Mouse (Mus musculus) neural tube, embryonic 12.5 days (tissue): ENCODE results near the gene Mip. TPM values are rescaled to one million over a fixed set of nuclear protein-coding genes. Genes with fewer than 3 reads are reported as not detected.
"Not testable (repeated sequence)": the region's sequence is repeated elsewhere in the genome, so short reads cannot be mapped to it uniquely, and the experiment has no call there.

Experiments used
- ATAC-seq: fragments of 200-750 bp; cut with Nextera tagmentation; 2 replicates; pipeline ENCODE4 v1.8.0; 2017; ENCODE audit warnings: low read depth, mild to moderate bottlenecking, moderate TSS enrichment, moderate library complexity; ENCODE audit not compliant: low FRiP score
- H3K27ac ChIP-seq: fragments of 300-500 bp; sonication (generic); 2 replicates; pipeline ENCODE4 v1.5.1; 2016
- H3K27me3 ChIP-seq: fragments of 300-500 bp; sonication (generic); replicated peaks from 2 replicates; pipeline ENCODE4 v1.6.1; 2016; ENCODE audit warnings: mild to moderate bottlenecking
- H3K36me3 ChIP-seq: fragments of 300-500 bp; sonication (generic); 2 replicates; pipeline ENCODE4 v1.6.1; 2016; ENCODE audit warnings: mild to moderate bottlenecking
- H3K4me1 ChIP-seq: fragments of 300-500 bp; sonication (generic); 2 replicates; pipeline ENCODE4 v1.6.1; 2016
- H3K4me2 ChIP-seq: fragments of 300-500 bp; sonication (generic); replicated peaks from 2 replicates; pipeline ENCODE4 v1.6.1; 2016; ENCODE audit warnings: mild to moderate bottlenecking
- H3K4me3 ChIP-seq: fragments of 300-500 bp; sonication (generic); 2 replicates; pipeline ENCODE4 v1.5.1; 2016
- H3K9ac ChIP-seq: fragments of 300-500 bp; sonication (generic); 2 replicates; pipeline ENCODE4 v1.6.1; 2016; ENCODE audit warnings: mild to moderate bottlenecking
- H3K9me3 ChIP-seq: fragments of 300-500 bp; sonication (generic); 2 replicates; pipeline ENCODE4 v1.6.1; 2016; ENCODE audit warnings: mild to moderate bottlenecking
- WGBS: fragments of 180-500 bp; shearing (Covaris S2); methylation state at CpG from one replicate; pipeline ENCODE4 v1.1.7; 2016; 5-methylcytosine and 5-hydroxymethylcytosine counted together
- polyA plus RNA-seq: library from polyadenylated mRNA; unstranded; fragments of >200 nt; fragmentation: Nextera tagmentation; extraction: Ambion mirVana; gene quantifications from 2 replicates; pipeline ENCODE4 v1.2.1, GENCODE M21; 2016

The Mip gene
- polyA plus RNA-seq, result not detected in 2 replicates

- H3K4me1 ChIP-seq, result no peaks in the 10 kb centered on the region
- 46% methylated on average over 4 of the region's 4 CpGs for WGBS
- no peak within 1 kb of the TSS for H3K4me3 ChIP-seq
- H3K9ac ChIP-seq, result no peak within 1 kb of the TSS
- H3K27ac ChIP-seq, result no peak within 1 kb of the TSS
- 0 out of 2 replicates have a peak, but pooled peaks cover 5% of the 10 kb centered on the region for H3K27me3 ChIP-seq
- no peak within 1 kb of the TSS for H3K4me2 ChIP-seq
- H3K9me3 ChIP-seq, result no peaks in the 10 kb centered on the region
- no peaks in the 10 kb centered on the region for H3K36me3 ChIP-seq
- no peak for ATAC-seq
These were observed at the start of gene Mip for GRCm38 (mm10) chr10:128225538-128225937. Gene Mip (plus strand): TSS chr10:128225838.

GRCm38 (mm10) chr10:128175996-128176755 lies 49.5 kb upstream of the Mip start:
- Histone ChIP-seq H3K9me3 (no peaks in the 10 kb centered on the region), H3K27me3 (no peaks in the 10 kb centered on the region), H3K4me1 (peaks cover 18% of the 10 kb centered on the region), H3K4me2 (peak overlapping the region; percentile 64), H3K36me3 (no peaks in the 10 kb centered on the region), H3K4me3 (peak overlapping the region; percentile 50), H3K27ac (0 out of 2 replicates have a peak overlapping the region, but pooled peaks have one; percentile 32), H3K9ac (peak overlapping the region; percentile 62)
- under 1% methylated on average over 17 of the region's 17 CpGs for WGBS
- peak; percentile 85 for ATAC-seq

GRCm38 (mm10) chr10:128177316-128177715 lies 48.3 kb upstream of the Mip start:
- H3K36me3 ChIP-seq, result no peaks in the 10 kb centered on the region
- peaks cover 18% of the 10 kb centered on the region for H3K4me1 ChIP-seq
- no peak overlapping the region for H3K4me2 ChIP-seq
- H3K9me3 ChIP-seq, result no peaks in the 10 kb centered on the region
- no peak overlapping the region for H3K9ac ChIP-seq
- H3K27me3 ChIP-seq, result no peaks in the 10 kb centered on the region
- no peak overlapping the region for H3K27ac ChIP-seq
- ATAC-seq, result no peak
- H3K4me3 ChIP-seq, result no peak overlapping the region
- WGBS, result 89% methylated on average over 4 of the region's 4 CpGs

GRCm38 (mm10) chr10:128179989-128180388 lies 45.6 kb upstream of the Mip start, which contains the start of gene Rbms2:
Gene Rbms2 (minus strand): TSS chr10:128180297.
- no peak within 1 kb of the TSS for H3K4me3 ChIP-seq
- no peaks in the 10 kb centered on the region for H3K36me3 ChIP-seq
- no peak within 1 kb of the TSS for H3K27ac ChIP-seq
- no peak for ATAC-seq
- WGBS, result 1% methylated on average over 6 of the region's 6 CpGs
- H3K4me2 ChIP-seq, result peak within 1 kb of the TSS; percentile 43
- no peak within 1 kb of the TSS for H3K9ac ChIP-seq
- no peaks in the 10 kb centered on the region for H3K27me3 ChIP-seq
- H3K9me3 ChIP-seq, result no peaks in the 10 kb centered on the region
- H3K4me1 ChIP-seq, result peaks cover 8% of the 10 kb centered on the region

- Histone ChIP-seq H3K9ac (no peak overlapping the region), H3K4me3 (no peak overlapping the region), H3K27me3 (no peaks in the 10 kb centered on the region), H3K36me3 (no peaks in the 10 kb centered on the region), H3K9me3 (no peaks in the 10 kb centered on the region), H3K4me2 (no peak overlapping the region), H3K4me1 (no peaks in the 10 kb centered on the region), H3K27ac (no peak overlapping the region)
- 90% methylated on average over 2 of the region's 2 CpGs for WGBS
- ATAC-seq, result no peak
These were observed 41.3 kb upstream of the Mip start for GRCm38 (mm10) chr10:128184296-128184695.

GRCm38 (mm10) chr10:128185277-128185940 lies 40.2 kb upstream of the Mip start:
- Histone ChIP-seq H3K27ac (no peak overlapping the region), H3K4me1 (no peaks in the 10 kb centered on the region), H3K9ac (no peak overlapping the region), H3K4me2 (no peak overlapping the region), H3K4me3 (no peak overlapping the region), H3K9me3 (no peaks in the 10 kb centered on the region), H3K36me3 (no peaks in the 10 kb centered on the region), H3K27me3 (no peaks in the 10 kb centered on the region)
- 76% methylated on average over 6 of the region's 6 CpGs for WGBS
- peak; percentile 25; the same call in 1 of the 2 replicates for ATAC-seq

- H3K9ac ChIP-seq, result no peak overlapping the region
- no peak overlapping the region for H3K4me2 ChIP-seq
- no peaks in the 10 kb centered on the region for H3K36me3 ChIP-seq
- H3K4me3 ChIP-seq, result no peak overlapping the region
- no peaks in the 10 kb centered on the region for H3K9me3 ChIP-seq
- 57% methylated on average over 2 of the region's 2 CpGs for WGBS
- no peaks in the 10 kb centered on the region for H3K4me1 ChIP-seq
- ATAC-seq, result peak; percentile 50; the same call in 1 of the 2 replicates
- no peaks in the 10 kb centered on the region for H3K27me3 ChIP-seq
- H3K27ac ChIP-seq, result no peak overlapping the region
These were observed 39.7 kb upstream of the Mip start for GRCm38 (mm10) chr10:128185959-128186358.

- Histone ChIP-seq H3K9ac (no peak overlapping the region), H3K4me1 (no peaks in the 10 kb centered on the region), H3K27ac (no peak overlapping the region), H3K27me3 (no peaks in the 10 kb centered on the region), H3K9me3 (no peaks in the 10 kb centered on the region), H3K4me3 (no peak overlapping the region), H3K36me3 (no peaks in the 10 kb centered on the region), H3K4me2 (no peak overlapping the region)
- 65% methylated on average over 5 of the region's 5 CpGs for WGBS
- no peak for ATAC-seq
These were observed 38.4 kb upstream of the Mip start for GRCm38 (mm10) chr10:128187181-128187605.

GRCm38 (mm10) chr10:128188242-128188877 lies 37.3 kb upstream of the Mip start:
- no peak for ATAC-seq
- Histone ChIP-seq H3K27ac (no peak overlapping the region), H3K36me3 (no peaks in the 10 kb centered on the region), H3K9me3 (no peaks in the 10 kb centered on the region), H3K4me1 (0 out of 2 replicates have a peak, but pooled peaks cover under 1% of the 10 kb centered on the region), H3K27me3 (no peaks in the 10 kb centered on the region), H3K4me3 (no peak overlapping the region), H3K4me2 (no peak overlapping the region), H3K9ac (no peak overlapping the region)
- WGBS, result 39% methylated on average over 2 of the region's 2 CpGs

- H3K36me3 ChIP-seq, result no peaks in the 10 kb centered on the region
- no peak for ATAC-seq
- H3K4me3 ChIP-seq, result no peak overlapping the region
- peaks cover 15% of the 10 kb centered on the region for H3K4me1 ChIP-seq
- WGBS, result 82% methylated on average over 2 of the region's 2 CpGs
- H3K27ac ChIP-seq, result no peak overlapping the region
- H3K9ac ChIP-seq, result no peak overlapping the region
- H3K27me3 ChIP-seq, result peaks cover 19% of the 10 kb centered on the region
- H3K9me3 ChIP-seq, result no peaks in the 10 kb centered on the region
- no peak overlapping the region for H3K4me2 ChIP-seq
These were observed 34.2 kb upstream of the Mip start for GRCm38 (mm10) chr10:128191472-128191871.

- H3K4me2 ChIP-seq, H3K27ac ChIP-seq, H3K4me3 ChIP-seq, ATAC-seq, H3K36me3 ChIP-seq, H3K9me3 ChIP-seq, H3K9ac ChIP-seq: not testable (repeated sequence)
- Histone ChIP-seq H3K4me1 (peaks cover 15% of the 10 kb centered on the region), H3K27me3 (peaks cover 22% of the 10 kb centered on the region)
- 93% methylated on average over 3 of the region's 3 CpGs for WGBS
These were observed 33.4 kb upstream of the Mip start for GRCm38 (mm10) chr10:128192030-128192766.
